Mouse (Mus musculus): ENCODE results near the gene Coa6. TPM values are rescaled to one million over a fixed set of nuclear protein-coding genes. Genes with fewer than 3 reads are reported as not detected.

Gene Coa6
- 30.4 TPM for polyA plus RNA-seq (2017; shearing (Covaris generic))

GRCm38 (mm10) chr8:126422174-126422919 lies at the start of gene Coa6:
Coa6 (plus strand) TSS chr8:126422515.

DNA sequence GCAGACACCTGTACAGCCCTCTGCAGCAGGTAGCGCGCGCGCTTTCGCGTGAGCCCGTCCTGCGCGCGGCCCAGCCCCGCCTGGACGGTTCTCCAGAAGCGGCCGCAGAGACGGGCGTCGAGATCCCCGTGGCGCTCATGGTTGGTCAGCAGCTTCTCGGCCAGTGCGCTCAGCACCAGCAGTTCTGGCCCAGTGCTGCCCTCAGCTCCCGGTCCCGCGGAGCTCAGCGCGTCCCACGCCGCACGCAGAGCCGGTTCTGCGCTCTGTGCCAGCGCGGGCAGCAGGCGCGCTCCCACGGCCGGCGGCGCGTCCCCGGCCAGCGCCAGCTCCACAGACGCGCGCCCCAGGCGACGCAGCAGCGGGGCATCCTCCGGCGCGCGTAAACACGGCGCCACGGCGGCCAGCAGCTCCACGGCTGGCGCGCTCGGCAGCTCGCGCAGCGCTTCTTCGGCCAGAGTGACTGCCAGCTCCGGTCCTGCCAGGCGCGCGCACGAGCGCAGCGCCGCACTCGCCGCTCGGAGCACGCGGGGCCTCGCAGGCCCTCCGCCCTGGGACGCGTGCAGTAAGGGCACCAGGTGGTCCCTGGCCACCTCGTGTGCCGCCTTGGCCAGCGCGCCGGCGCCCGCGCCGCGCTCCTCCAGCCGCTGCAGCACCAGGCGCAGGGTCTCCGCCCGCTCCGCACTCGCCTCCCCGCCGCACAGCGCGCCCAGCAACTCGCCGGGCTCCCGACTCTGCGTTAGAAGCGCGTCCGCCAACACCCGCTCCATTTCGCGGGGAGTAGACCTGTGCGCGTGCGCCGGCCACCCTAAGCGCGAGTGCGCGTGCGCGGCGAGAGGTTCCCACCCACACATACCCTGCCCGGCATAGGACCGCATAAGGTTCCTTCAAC lies 52.2 kb downstream of the Coa6 start, which contains the start of gene Tarbp1:
Tarbp1 (minus strand) TSS at position 767 of the 889 bp plus-strand sequence.

Other genes starting within 250 kb of the Coa6 start
- gene Slc35f3, start 124.0 kb upstream of the Coa6 start, polyA plus RNA-seq (2017; shearing (Covaris generic)), result not detected
- 6.0 TPM for gene Tarbp1, start 52.5 kb downstream of the Coa6 start, polyA plus RNA-seq (2017; shearing (Covaris generic))
- gene Irf2bp2, start 171.5 kb downstream of the Coa6 start, polyA plus RNA-seq (2017; shearing (Covaris generic)), result 263 TPM